Mouse (Mus musculus) heart, postnatal 0 days (tissue): ENCODE data around the gene Rnpep. TPM values are rescaled to one million over a fixed set of nuclear protein-coding genes. Genes with fewer than 3 reads are reported as not detected.

Experiments
- ATAC-seq: fragments of 200-750 bp; cut with Nextera tagmentation; 2 replicates; pipeline ENCODE4 v1.8.0; 2017; ENCODE audit warnings: low read depth, moderate number of reproducible peaks, moderate library complexity; ENCODE audit not compliant: insufficient read depth
- DNase-seq: peaks from one replicate; pipeline ENCODE4 v3.0.0-alpha.2; 2016; ENCODE audit warnings: low spot score
- H3K27ac ChIP-seq: fragments of 300-500 bp; sonication (generic); 2 replicates; pipeline ENCODE4 v1.5.1; 2014; ENCODE audit warnings: low read depth, mild to moderate bottlenecking
- H3K27me3 ChIP-seq: fragments of 300-500 bp; sonication (generic); 2 replicates; pipeline ENCODE4 v1.6.1; 2014; ENCODE audit warnings: low read length, mixed read lengths; ENCODE audit not compliant: control insufficient read depth, insufficient read depth
- H3K36me3 ChIP-seq: fragments of 300-500 bp; sonication (generic); replicated peaks from 2 replicates; pipeline ENCODE4 v1.6.1; 2014; ENCODE audit warnings: low read length, mixed read lengths; ENCODE audit not compliant: control insufficient read depth, insufficient read depth
- H3K4me1 ChIP-seq: fragments of 300-500 bp; sonication (generic); 2 replicates; pipeline ENCODE4 v1.6.1; 2014; ENCODE audit warnings: antibody characterized with exemption; ENCODE audit not compliant: control insufficient read depth, insufficient read depth
- H3K4me2 ChIP-seq: fragments of 300-500 bp; sonication (generic); 2 replicates; pipeline ENCODE4 v1.6.1; 2014; ENCODE audit warnings: low read depth, mild to moderate bottlenecking, low read length, moderate library complexity
- H3K4me3 ChIP-seq: fragments of 300-500 bp; sonication (generic); 2 replicates; pipeline ENCODE4 v1.5.1; 2014; ENCODE audit warnings: low read depth, low read length
- H3K9ac ChIP-seq: fragments of 300-500 bp; sonication (generic); replicated peaks from 2 replicates; pipeline ENCODE4 v1.6.1; 2014; ENCODE audit warnings: low read depth, low read length, mixed read lengths
- H3K9me3 ChIP-seq: fragments of 300-500 bp; sonication (generic); replicated peaks from 2 replicates; pipeline ENCODE4 v1.6.1; 2016; ENCODE audit warnings: low read length; ENCODE audit not compliant: control insufficient read depth
- CTCF ChIP-seq: IDR thresholded peaks from 2 replicates; pipeline ENCODE4 v1.5.1; 2016; ENCODE audit warnings: antibody characterized with exemption, control low read depth, low read depth
- EP300 ChIP-seq: IDR thresholded peaks from 2 replicates; pipeline ENCODE4 v1.6.1; 2016; ENCODE audit warnings: antibody characterized with exemption, low read depth
- WGBS: fragments of 180-500 bp; shearing (Covaris S2); extraction: QIAGEN DNeasy Blood & Tissue Kit; methylation state at CpG from one replicate; pipeline ENCODE4 v1.1.7; 2014; 5-methylcytosine and 5-hydroxymethylcytosine counted together
- polyA plus RNA-seq: library from polyadenylated mRNA; unstranded; fragments of >200 nt; fragmentation: Nextera tagmentation; extraction: Ambion mirVana; gene quantifications from 2 replicates; pipeline ENCODE4 v1.2.1, GENCODE M21; 2015
- total RNA-seq: library from RNA; depleted of rRNA; stranded (reverse); fragments of >200 nt; gene quantifications from 2 replicates; pipeline ENCODE4 v1.2.3, GENCODE M21; 2014; ENCODE audit warnings: low replicate concordance

The Rnpep gene
- total and polyA plus RNA-seq, 2 experiments from 2014 or later, result 25.3 to 41.2 TPM

DNA sequence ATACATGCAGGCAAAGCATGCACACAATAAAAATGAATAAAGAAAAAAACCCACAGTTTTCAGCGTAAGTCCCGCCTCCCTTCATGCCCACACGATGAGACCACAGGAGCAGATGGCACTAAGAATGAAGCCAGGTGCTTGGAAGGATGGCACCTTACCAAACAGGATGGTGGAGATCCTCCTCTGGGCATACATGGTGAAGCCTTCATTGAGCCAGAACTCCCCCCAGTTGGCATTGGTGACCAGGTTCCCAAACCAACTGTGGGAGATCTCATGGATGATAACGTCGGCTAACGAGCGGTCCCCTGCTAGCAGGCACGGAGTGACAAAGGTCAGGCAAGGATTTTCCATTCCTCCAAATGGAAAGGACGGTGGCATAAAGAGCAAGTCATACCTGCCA lies 12.5 kb downstream of the Rnpep start:
- Histone ChIP-seq H3K9me3 (no peaks in the 10 kb centered on the region), H3K4me2 (no peak overlapping the region), H3K4me1 (no peaks in the 10 kb centered on the region), H3K27me3 (no peaks in the 10 kb centered on the region), H3K27ac (no peak overlapping the region), H3K36me3 (peaks cover 50% of the 10 kb centered on the region), H3K4me3 (no peak overlapping the region), H3K9ac (no peak overlapping the region)
- ATAC-seq (no peak), DNase-seq (no peak)
- 88% methylated on average over 9 of the region's 9 CpGs for WGBS
- no peak for TF ChIP-seq CTCF
- no peak for TF ChIP-seq EP300

DNA sequence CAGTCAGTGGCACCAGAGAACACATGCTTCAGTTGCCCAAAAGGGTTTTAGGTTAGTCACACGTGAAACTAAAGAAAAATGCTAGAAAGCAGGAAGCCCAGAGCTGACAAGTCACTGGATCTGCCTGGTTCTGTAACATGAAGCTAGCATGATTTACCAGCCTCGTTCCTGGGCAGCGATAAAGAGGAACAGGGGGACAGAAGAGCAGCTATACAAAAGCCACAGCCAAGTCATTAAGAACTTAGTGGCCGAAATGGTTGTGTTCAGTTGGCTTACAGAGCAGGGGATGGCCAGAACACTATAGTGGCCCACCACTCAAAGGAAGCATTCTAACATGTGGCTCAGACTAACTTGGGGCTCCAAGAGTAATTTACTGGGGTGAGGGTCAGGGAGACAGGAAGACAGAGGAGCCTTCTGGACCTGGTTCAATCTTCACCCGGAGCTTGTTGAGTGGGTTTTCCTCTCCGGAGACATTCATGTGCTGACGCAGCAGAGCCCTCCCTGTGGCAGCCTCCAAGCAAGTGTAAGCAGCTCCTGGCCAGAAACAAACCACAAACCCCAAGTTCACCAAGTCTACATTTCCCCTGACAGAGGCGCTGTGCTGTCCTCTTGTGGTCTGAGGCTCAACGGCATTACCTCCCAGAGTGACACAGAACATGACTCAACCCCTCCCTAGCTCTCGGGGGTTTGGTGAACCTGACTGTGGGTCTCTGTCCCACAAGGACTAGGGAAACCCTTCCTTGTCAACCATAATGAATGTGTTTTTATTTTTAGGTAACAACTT lies 16.0 kb downstream of the Rnpep start:
- no peaks in the 10 kb centered on the region for H3K9me3 ChIP-seq
- peaks cover 73% of the 10 kb centered on the region for H3K36me3 ChIP-seq
- 75% methylated on average over 10 of the region's 10 CpGs for WGBS
- H3K27me3 ChIP-seq, result no peaks in the 10 kb centered on the region
- no peak overlapping the region for H3K4me3 ChIP-seq
- no peak overlapping the region for H3K4me2 ChIP-seq
- no peak overlapping the region for H3K27ac ChIP-seq
- DNase-seq (no peak), ATAC-seq (no peak)
- no peak overlapping the region for H3K9ac ChIP-seq
- TF ChIP-seq EP300, result no peak
- no peak for TF ChIP-seq CTCF
- no peaks in the 10 kb centered on the region for H3K4me1 ChIP-seq

DNA sequence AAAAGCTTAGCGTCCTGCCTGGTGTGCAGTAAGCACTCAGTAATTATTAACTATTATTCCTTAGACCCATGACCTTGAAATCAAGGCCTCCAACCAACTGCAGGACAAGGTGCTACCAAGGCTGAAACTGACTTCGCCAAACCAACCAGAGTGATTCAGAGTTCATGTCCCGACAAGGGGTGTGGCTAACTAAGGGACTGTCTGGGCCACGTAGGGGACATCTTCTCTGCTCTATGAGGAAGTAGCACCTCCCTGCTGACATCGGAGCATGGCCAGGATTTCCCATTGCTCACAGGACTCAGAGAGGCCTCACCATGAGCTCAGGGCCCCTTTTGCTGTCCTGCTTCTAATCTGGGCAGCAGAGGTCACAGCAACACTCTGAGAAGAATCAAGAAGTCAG lies 18.1 kb downstream of the Rnpep start:
- ATAC-seq, result no peak
- no peaks in the 10 kb centered on the region for H3K27me3 ChIP-seq
- H3K36me3 ChIP-seq, result peaks cover 67% of the 10 kb centered on the region
- H3K9me3 ChIP-seq, result no peaks in the 10 kb centered on the region
- 65% methylated on average over 5 of the region's 5 CpGs for WGBS
- no peak for TF ChIP-seq CTCF
- no peak for TF ChIP-seq EP300
- H3K27ac ChIP-seq, result no peak overlapping the region
- no peak overlapping the region for H3K9ac ChIP-seq
- no peak overlapping the region for H3K4me3 ChIP-seq
- no peak for DNase-seq
- H3K4me2 ChIP-seq, result no peak overlapping the region
- no peaks in the 10 kb centered on the region for H3K4me1 ChIP-seq

DNA sequence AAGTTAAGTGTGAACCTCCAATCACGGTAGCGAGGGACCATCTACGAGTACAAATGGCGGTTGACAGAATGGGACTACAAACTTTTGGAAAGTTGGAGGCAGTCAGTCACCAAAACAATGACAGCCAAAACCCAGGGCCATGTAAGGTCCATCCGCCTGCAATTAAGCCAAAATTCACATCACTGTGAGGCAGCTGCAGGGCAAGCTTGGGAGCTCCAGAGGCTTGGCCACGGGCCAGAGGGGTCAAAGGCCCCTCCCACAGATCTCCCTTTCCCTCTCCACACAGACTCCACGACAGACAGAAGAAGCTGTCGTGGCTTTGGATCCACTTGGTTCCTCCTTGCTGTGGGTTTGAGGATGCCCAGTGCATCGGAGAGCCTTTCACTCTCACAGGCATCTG lies 20.6 kb downstream of the Rnpep start:
- TF ChIP-seq EP300 (no peak), CTCF (no peak)
- peaks cover 4% of the 10 kb centered on the region; the same call in 1 of the 2 replicates for H3K4me1 ChIP-seq
- DNase-seq (no peak), ATAC-seq (no peak)
- WGBS, result 76% methylated on average over 9 of the region's 9 CpGs
- H3K4me2 ChIP-seq, result no peak overlapping the region
- H3K27ac ChIP-seq, result no peak overlapping the region
- peaks cover 61% of the 10 kb centered on the region for H3K36me3 ChIP-seq
- no peak overlapping the region for H3K4me3 ChIP-seq
- no peaks in the 10 kb centered on the region for H3K9me3 ChIP-seq
- H3K27me3 ChIP-seq, result peaks cover 2% of the 10 kb centered on the region; the same call in 1 of the 2 replicates
- no peak overlapping the region for H3K9ac ChIP-seq

DNA sequence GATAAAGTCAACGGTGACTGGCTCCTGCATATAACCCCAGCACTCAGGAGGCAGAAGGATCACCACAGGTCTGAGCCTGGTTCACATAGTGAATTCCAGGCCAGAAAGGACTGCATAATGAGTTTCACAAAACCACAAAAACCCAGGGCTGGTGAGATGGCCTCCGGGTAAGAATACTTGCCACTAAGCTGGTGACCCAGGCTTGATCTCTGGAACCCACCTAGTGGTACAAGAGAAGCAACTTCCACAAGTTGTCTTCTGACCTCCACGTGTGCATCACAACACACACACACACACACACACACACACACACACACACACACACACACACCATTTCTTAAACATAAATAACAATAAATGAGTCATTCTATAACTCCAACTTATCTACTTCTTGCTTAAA lies 21.6 kb downstream of the Rnpep start:
- Histone ChIP-seq H3K27me3 (peaks cover 7% of the 10 kb centered on the region; the same call in 1 of the 2 replicates), H3K36me3 (peaks cover 54% of the 10 kb centered on the region), H3K9me3 (no peaks in the 10 kb centered on the region), H3K9ac (no peak overlapping the region), H3K4me3 (no peak overlapping the region), H3K27ac (no peak overlapping the region), H3K4me2 (no peak overlapping the region), H3K4me1 (peaks cover 4% of the 10 kb centered on the region; the same call in 1 of the 2 replicates)
- no peak for DNase-seq
- WGBS, result 81% methylated on average over 3 of the region's 3 CpGs
- no peak for TF ChIP-seq CTCF
- TF ChIP-seq EP300, result no peak
- ATAC-seq, result no peak
